Mouse (Mus musculus) adrenal gland, postnatal 25 days (tissue): ENCODE data around the gene Atg13. TPM values are rescaled to one million over a fixed set of nuclear protein-coding genes. Genes with fewer than 3 reads are reported as not detected.

Experiments used
- DNase-seq: peaks from one replicate; pipeline ENCODE4 v3.0.0; 2021; ENCODE audit warnings: mixed read lengths
- total RNA-seq: library from RNA; stranded (reverse); gene quantifications from 2 replicates; pipeline ENCODE4 v1.2.3, GENCODE M21; 2021

Atg13 gene
- total RNA-seq, 1 experiment from 2014 or later, result 84.1 TPM

GRCm38 (mm10) chr2:91695436-91696224, 14.7 kb downstream of the Atg13 start:
- DNase-seq, result no peak

- peak; percentile 79 for DNase-seq
Measured at GRCm38 (mm10) chr2:91689452-91689851, 20.9 kb downstream of the Atg13 start.

GRCm38 (mm10) chr2:91683919-91684318, 26.5 kb downstream of the Atg13 start:
- DNase-seq, result no peak

DNA sequence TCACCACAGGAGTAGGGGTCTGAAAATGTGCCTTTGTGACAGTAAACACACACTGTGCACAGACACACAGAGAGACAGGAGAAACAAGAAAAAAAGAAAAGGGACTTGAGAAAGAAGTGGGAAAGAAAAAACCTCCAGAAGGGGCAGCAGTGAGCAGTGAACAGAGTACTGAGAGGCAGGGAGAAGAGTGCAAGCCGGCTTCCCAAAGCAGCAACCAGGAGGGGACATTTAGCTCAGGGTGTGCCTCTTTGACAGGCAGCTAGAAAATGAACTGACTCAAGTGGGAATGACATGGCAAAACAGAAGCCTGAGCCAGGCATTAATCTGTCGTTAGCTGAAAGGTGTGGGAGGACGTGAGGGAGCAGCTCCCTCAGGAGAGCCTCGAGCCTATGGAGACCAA, 27.5 kb downstream of the Atg13 start:
- DNase-seq, result no peak

DNA sequence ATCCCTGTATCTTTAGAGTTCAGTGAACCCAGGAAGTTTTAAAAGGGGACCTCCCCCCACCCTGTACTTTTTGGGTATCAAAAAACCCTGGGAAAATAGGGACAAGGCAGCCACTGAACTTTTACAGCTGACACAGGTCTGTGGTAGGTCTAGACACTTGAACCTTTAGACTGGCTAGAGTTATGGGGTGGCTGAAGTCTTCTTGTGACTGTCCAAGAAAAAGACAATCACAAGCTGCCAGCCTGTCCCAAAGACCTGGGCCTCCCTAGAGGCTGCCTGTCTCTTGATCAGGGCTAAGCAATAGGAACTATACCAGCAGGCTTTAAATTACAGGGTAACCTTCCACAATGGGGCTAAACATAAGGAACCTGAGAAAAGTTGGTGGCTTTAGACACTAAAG, 33.4 kb downstream of the Atg13 start:
- DNase-seq, result no peak

DNA sequence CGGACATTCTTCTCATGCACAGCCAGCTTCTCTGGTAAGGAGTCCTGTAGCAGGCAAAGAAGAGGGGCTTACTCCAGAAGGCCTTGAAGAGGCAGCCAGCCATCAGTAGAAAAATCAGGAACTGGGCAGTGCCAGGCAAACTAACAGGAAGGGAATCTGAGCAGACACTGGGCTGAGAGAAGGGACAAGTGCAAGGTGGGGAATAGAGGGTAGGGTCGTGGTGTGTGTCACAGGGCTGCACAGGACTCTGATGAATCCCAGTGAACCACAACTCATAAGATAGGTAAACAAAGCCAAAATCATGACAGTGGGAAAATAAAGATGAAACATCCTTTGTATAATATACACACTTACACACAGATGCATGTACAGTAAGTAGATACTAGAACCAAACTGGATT, 34.0 kb downstream of the Atg13 start:
- DNase-seq, result no peak

GRCm38 (mm10) chr2:91674895-91675294, 35.5 kb downstream of the Atg13 start:
- DNase-seq, result no peak

- no peak for DNase-seq
Measured at GRCm38 (mm10) chr2:91673587-91673986, 36.8 kb downstream of the Atg13 start.

GRCm38 (mm10) chr2:91670038-91670437, 40.3 kb downstream of the Atg13 start:
- no peak for DNase-seq

GRCm38 (mm10) chr2:91669326-91669725, 41.0 kb downstream of the Atg13 start:
- no peak for DNase-seq

- no peak for DNase-seq
Measured at GRCm38 (mm10) chr2:91667747-91668146, 42.6 kb downstream of the Atg13 start.

DNA sequence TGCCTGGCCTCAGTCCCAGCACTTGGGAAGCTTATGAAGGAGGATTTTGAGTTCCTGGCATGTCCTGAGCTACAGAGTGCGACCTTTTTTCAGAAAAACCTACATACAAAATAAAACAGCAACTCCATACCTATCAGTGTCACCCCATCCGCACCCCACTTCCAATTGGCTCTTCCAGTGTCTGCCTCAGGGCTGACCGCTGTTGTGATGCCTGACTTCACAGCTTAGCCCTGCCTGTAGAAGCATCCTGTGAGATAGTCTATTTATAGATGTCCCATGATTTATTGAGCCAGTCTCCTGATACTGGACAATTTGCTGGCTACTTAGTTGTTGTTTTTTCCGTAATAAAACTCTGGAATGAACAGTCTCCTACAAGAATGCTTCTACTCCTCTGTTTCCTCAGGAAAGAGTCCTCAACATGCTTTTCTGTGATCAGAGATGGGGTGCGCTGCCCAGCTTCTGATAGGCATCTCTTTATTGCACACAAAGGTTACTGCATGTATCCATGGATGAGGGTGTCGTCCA, 43.9 kb downstream of the Atg13 start:
- no peak for DNase-seq

GRCm38 (mm10) chr2:91664780-91665179, 45.6 kb downstream of the Atg13 start:
- no peak for DNase-seq

GRCm38 (mm10) chr2:91660981-91661380, 49.4 kb downstream of the Atg13 start:
- no peak for DNase-seq

- DNase-seq, result no peak
Measured at GRCm38 (mm10) chr2:91659657-91660056, 50.7 kb downstream of the Atg13 start.

DNA sequence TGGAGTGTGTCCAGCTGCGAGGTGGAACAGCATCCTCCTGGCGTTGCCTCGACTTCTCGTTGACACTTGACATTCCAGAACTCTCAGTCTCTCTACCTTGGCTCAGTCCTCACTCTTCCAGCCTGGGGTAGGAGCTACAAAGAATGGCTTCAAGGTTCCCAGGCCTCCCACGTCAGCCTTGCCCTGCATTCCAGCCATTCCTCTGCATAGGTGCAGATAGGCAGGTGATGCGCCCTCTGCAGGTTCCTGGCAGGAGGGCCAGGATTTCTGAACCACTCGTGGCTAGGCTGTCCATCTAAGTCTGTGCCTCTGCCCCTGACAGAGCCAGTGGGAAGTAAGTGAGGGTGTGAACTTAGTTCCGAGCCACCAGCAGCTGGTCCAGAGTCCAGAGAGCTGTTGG, 53.6 kb downstream of the Atg13 start:
- DNase-seq, result no peak

DNA sequence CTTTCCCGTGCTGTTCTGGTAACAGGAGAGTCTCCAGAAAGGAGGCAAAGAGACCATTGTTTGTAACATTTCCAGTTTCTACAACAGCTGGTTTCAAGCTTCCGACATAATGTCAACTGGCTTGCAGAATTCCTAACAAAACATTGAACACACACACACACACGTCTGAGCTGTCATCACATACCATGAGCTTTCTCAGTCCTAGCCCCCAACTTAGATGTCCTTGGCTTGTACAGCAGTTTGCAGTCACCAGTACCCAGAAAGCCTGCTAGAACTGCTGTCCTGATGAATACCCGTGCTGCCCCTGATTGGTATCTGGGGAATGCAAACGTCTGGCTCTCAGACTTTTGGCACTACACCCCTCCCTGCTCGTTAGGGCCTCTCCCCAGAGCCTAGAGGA, 54.5 kb downstream of the Atg13 start:
- no peak for DNase-seq

GRCm38 (mm10) chr2:91655388-91655787, 55.0 kb downstream of the Atg13 start:
- DNase-seq, result no peak

GRCm38 (mm10) chr2:91652863-91653262, 57.5 kb downstream of the Atg13 start:
- no peak for DNase-seq

DNA sequence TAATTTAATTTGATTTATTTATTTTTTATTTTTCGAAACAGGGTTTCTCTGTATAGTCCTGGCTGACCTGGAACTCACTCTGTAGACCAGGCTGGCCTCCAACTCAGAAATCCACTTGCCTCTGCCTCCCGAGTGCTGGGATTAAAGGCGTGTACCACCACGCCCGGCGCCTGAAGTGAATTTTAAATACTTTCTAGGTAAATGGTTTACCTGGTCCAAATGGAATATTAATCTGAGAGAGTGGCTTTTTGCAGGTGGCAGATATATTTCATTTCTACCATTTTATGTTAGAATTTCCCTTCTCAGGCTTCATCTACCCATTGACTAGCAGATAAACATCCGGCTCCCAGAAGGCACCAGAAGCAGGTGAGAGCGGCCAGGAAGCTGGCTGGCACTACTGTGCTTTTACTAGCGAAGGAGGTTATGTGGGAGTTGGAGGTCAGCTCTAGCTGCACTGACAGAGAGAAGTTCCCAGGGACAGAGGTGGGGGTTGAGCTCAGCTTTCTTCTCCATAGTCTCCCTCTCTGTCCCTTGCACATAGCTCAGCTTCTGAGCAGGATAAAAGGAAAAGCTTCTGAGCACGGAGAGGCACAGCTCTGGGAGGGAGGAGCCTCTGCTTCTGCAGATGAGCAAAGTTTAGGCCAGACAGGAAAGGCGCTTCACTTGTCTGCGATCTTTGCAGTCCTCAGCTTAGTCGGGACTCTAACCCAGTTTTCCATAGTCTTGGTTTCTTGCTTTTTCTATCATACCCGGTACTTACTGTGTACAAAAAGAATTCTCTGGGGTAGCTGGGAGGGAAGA, 58.7 kb downstream of the Atg13 start:
- no peak for DNase-seq

- DNase-seq, result no peak
Measured at GRCm38 (mm10) chr2:91650360-91650995, 59.9 kb downstream of the Atg13 start.

GRCm38 (mm10) chr2:91649553-91650359, 60.6 kb downstream of the Atg13 start, which contains the start of the genes Zfp408 and Arhgap1:
Zfp408 (minus strand) TSS chr2:91649791.
Arhgap1 (plus strand) TSS chr2:91649860.
- peak; percentile 94 for DNase-seq
